Mouse (Mus musculus) CD4-positive, CD25-positive, alpha-beta regulatory T cell, adult 4 months (primary cell): ENCODE data around the gene Ube2i. TPM values are rescaled to one million over a fixed set of nuclear protein-coding genes. Genes with fewer than 3 reads are reported as not detected.

Experiments
- polyA plus RNA-seq, 2 experiments: library from polyadenylated mRNA; unstranded; fragments of 100-300 nt; shearing (Covaris generic); gene quantifications; one replicate each; pipeline ENCODE4 v1.2.1; 2017

The Ube2i gene
- polyA plus RNA-seq, 2 experiments from 2014 or later: 417 to 488 TPM

Other genes starting within 250 kb of the Ube2i start
- under 1 TPM; 0.56 to 0.79 TPM for gene Tmem204, start 191.0 kb downstream of the Ube2i start, polyA plus RNA-seq
- 10 to 100 TPM; 24.4 to 36.8 TPM for gene Telo2, start 158.7 kb downstream of the Ube2i start, polyA plus RNA-seq
- gene Ptx4, start 153.9 kb downstream of the Ube2i start, polyA plus RNA-seq: not detected
- 10 to 100 TPM; 18.2 to 33.2 TPM for gene Clcn7, start 141.2 kb downstream of the Ube2i start, polyA plus RNA-seq
- gene Ccdc154, start 112.2 kb downstream of the Ube2i start, polyA plus RNA-seq: not detected
- not detected for gene Gm38655, start 99.2 kb downstream of the Ube2i start, polyA plus RNA-seq
- 10 to 100 TPM; 15.6 to 20.7 TPM for gene BC003965, start 90.1 kb downstream of the Ube2i start, polyA plus RNA-seq
- gene Unkl, start 86.2 kb downstream of the Ube2i start, polyA plus RNA-seq: 10 to 100 TPM; 18.4 to 30.0 TPM
- gene Gnptg, start 34.5 kb downstream of the Ube2i start, polyA plus RNA-seq: 10 to 100 TPM; 76.7 to 77.2 TPM
- gene Tsr3, start 34.5 kb downstream of the Ube2i start, polyA plus RNA-seq: 10 to 100 TPM; 35.1 to 36.0 TPM
- 10 to 100 TPM; 14.4 to 31.1 TPM for gene Baiap3, start 18.3 kb downstream of the Ube2i start, polyA plus RNA-seq
- gene Prss34, start 23.8 kb upstream of the Ube2i start, polyA plus RNA-seq: not detected
- gene Prss28, start 34.0 kb upstream of the Ube2i start, polyA plus RNA-seq: not detected
- gene Prss29, start 44.0 kb upstream of the Ube2i start, polyA plus RNA-seq: not detected
- gene Tpsab1, start 70.9 kb upstream of the Ube2i start, polyA plus RNA-seq: not detected
- gene Tpsb2, start 91.7 kb upstream of the Ube2i start, polyA plus RNA-seq: not detected
- not detected for gene Tpsg1, start 94.7 kb upstream of the Ube2i start, polyA plus RNA-seq
- not detected for gene Cacna1h, start 159.2 kb upstream of the Ube2i start, polyA plus RNA-seq
- not detected for gene Tekt4, start 180.0 kb upstream of the Ube2i start, polyA plus RNA-seq
- not detected for gene Sstr5, start 222.7 kb upstream of the Ube2i start, polyA plus RNA-seq